Mouse (Mus musculus): ENCODE measurements around the gene Irf7.
"Not testable (repeated sequence)": the region's sequence is repeated elsewhere in the genome, so short reads cannot be mapped to it uniquely, and the experiment has no call there.

Irf7 gene

GRCm38 (mm10) chr7:141270631-141271030, 4.3 kb upstream of the Irf7 start:
- DNase-seq = no peak

GRCm38 (mm10) chr7:141269273-141269545, 2.9 kb upstream of the Irf7 start:
- DNase-seq = no peak

- DNase-seq = no peak
These were observed 2.4 kb upstream of the Irf7 start for GRCm38 (mm10) chr7:141268466-141269272.

GRCm38 (mm10) chr7:141265411-141265738, 906 bp downstream of the Irf7 start:
- no peak for DNase-seq

- DNase-seq = no peak
These were observed 1.4 kb downstream of the Irf7 start for GRCm38 (mm10) chr7:141264761-141265410.

- no peak for DNase-seq
These were observed 2.1 kb downstream of the Irf7 start for GRCm38 (mm10) chr7:141264041-141264700.

- no peak for DNase-seq
These were observed 2.6 kb downstream of the Irf7 start for GRCm38 (mm10) chr7:141263640-141264039.

GRCm38 (mm10) chr7:141261480-141261879, 4.8 kb downstream of the Irf7 start:
- no peak for DNase-seq

- no peak for DNase-seq
These were observed 10.1 kb downstream of the Irf7 start for GRCm38 (mm10) chr7:141256159-141256558.

- not testable (repeated sequence) for DNase-seq
These were observed 15.8 kb downstream of the Irf7 start for GRCm38 (mm10) chr7:141250486-141250885.

- no peak for DNase-seq
These were observed 34.7 kb downstream of the Irf7 start for GRCm38 (mm10) chr7:141231551-141231950.

GRCm38 (mm10) chr7:141231111-141231510, 35.2 kb downstream of the Irf7 start:
- peak; percentile 47 for DNase-seq

- DNase-seq = no peak
These were observed 35.7 kb downstream of the Irf7 start for GRCm38 (mm10) chr7:141230570-141230969.

- peak; percentile 15 for DNase-seq
These were observed 36.6 kb downstream of the Irf7 start for GRCm38 (mm10) chr7:141229702-141230101.

- peak; percentile 92 for DNase-seq
These were observed 37.8 kb downstream of the Irf7 start, which contains the start of gene Phrf1 for GRCm38 (mm10) chr7:141228279-141229067. Phrf1 (plus strand) TSS chr7:141228784.

GRCm38 (mm10) chr7:141227796-141228195, 38.5 kb downstream of the Irf7 start:
- peak; percentile 40 for DNase-seq

- peak; percentile 15 for DNase-seq
These were observed 39.7 kb downstream of the Irf7 start for GRCm38 (mm10) chr7:141226535-141226934.

- peak; percentile 19 for DNase-seq
These were observed 43.5 kb downstream of the Irf7 start for GRCm38 (mm10) chr7:141222696-141223215.

- DNase-seq = no peak
These were observed 44.2 kb downstream of the Irf7 start for GRCm38 (mm10) chr7:141222126-141222467.

- DNase-seq = peak; percentile 91
These were observed 44.8 kb downstream of the Irf7 start for GRCm38 (mm10) chr7:141221249-141222125.

GRCm38 (mm10) chr7:141220377-141220776, 45.9 kb downstream of the Irf7 start:
- DNase-seq = no peak

GRCm38 (mm10) chr7:141219558-141220099, 46.7 kb downstream of the Irf7 start:
- peak; percentile 32 for DNase-seq
